Mouse (Mus musculus): ENCODE results near the gene Gm28557. TPM values are rescaled to one million over a fixed set of nuclear protein-coding genes. Genes with fewer than 3 reads are reported as not detected.
"Not testable (repeated sequence)": the region's sequence is repeated elsewhere in the genome, so short reads cannot be mapped to it uniquely, and the experiment has no call there.

Gm28557 gene
- 2.9 and 3.9 TPM in 2 replicates for polyA plus RNA-seq (2012; rRNA removed)

GRCm38 (mm10) chr13:67108194-67108820 lies at the start of gene Gm28557:
Gene Gm28557, minus strand, starts transcription at chr13:67108604.
- DNase-seq (ENCODE audit: low read depth): peak; percentile 99

GRCm38 (mm10) chr13:67128038-67128721 lies 19.8 kb upstream of the Gm28557 start:
- DNase-seq (ENCODE audit: low read depth): peak; percentile 42

- not testable (repeated sequence) for DNase-seq (ENCODE audit: low read depth)
Measured at GRCm38 (mm10) chr13:67127507-67127906, 19.1 kb upstream of the Gm28557 start.

- no peak for DNase-seq (ENCODE audit: low read depth)
Measured at GRCm38 (mm10) chr13:67124460-67124859, 16.1 kb upstream of the Gm28557 start.

GRCm38 (mm10) chr13:67121360-67121759 lies 13.0 kb upstream of the Gm28557 start, which contains the start of gene Zfp759:
Gene Zfp759, plus strand, starts transcription at chr13:67121660.
- DNase-seq (ENCODE audit: low read depth): not testable (repeated sequence)

- not testable (repeated sequence) for DNase-seq (ENCODE audit: low read depth)
Measured at GRCm38 (mm10) chr13:67116163-67116562, 7.8 kb upstream of the Gm28557 start, which contains the start of gene Rslcan18. Gene Rslcan18, minus strand, starts transcription at chr13:67116263.

- no peak for DNase-seq (ENCODE audit: low read depth)
Measured at GRCm38 (mm10) chr13:67113287-67113686, 4.9 kb upstream of the Gm28557 start.

- DNase-seq (ENCODE audit: low read depth): no peak
Measured at GRCm38 (mm10) chr13:67112096-67112495, 3.7 kb upstream of the Gm28557 start.

- no peak for DNase-seq (ENCODE audit: low read depth)
Measured at GRCm38 (mm10) chr13:67108821-67109206, 410 bp upstream of the Gm28557 start.

- DNase-seq (ENCODE audit: low read depth): no peak
Measured at GRCm38 (mm10) chr13:67107681-67108080, 723 bp downstream of the Gm28557 start.

- no peak for DNase-seq (ENCODE audit: low read depth)
Measured at GRCm38 (mm10) chr13:67097876-67098275, 10.5 kb downstream of the Gm28557 start, which contains the start of gene Zfp708. Gene Zfp708, minus strand, starts transcription at chr13:67097976.

- no peak for DNase-seq (ENCODE audit: low read depth)
Measured at GRCm38 (mm10) chr13:67090154-67090553, 18.2 kb downstream of the Gm28557 start.

GRCm38 (mm10) chr13:67081946-67082345 lies 26.5 kb downstream of the Gm28557 start:
- no peak for DNase-seq (ENCODE audit: low read depth)

GRCm38 (mm10) chr13:67081142-67081713 lies 27.2 kb downstream of the Gm28557 start:
- DNase-seq (ENCODE audit: low read depth): peak; percentile 49

GRCm38 (mm10) chr13:67077244-67077643 lies 31.2 kb downstream of the Gm28557 start:
- DNase-seq (ENCODE audit: low read depth): peak; percentile 83

- no peak for DNase-seq (ENCODE audit: low read depth)
Measured at GRCm38 (mm10) chr13:67072786-67073185, 35.6 kb downstream of the Gm28557 start.

GRCm38 (mm10) chr13:67065386-67065785 lies 43.0 kb downstream of the Gm28557 start:
- peak; percentile 94 for DNase-seq (ENCODE audit: low read depth)

GRCm38 (mm10) chr13:67062427-67062826 lies 46.0 kb downstream of the Gm28557 start:
- DNase-seq (ENCODE audit: low read depth): no peak

- DNase-seq (ENCODE audit: low read depth): peak; percentile 83
Measured at GRCm38 (mm10) chr13:67060786-67061358, 47.5 kb downstream of the Gm28557 start, which contains the start of gene Zfp712. Gene Zfp712, minus strand, starts transcription at chr13:67061170.

- DNase-seq (ENCODE audit: low read depth): no peak
Measured at GRCm38 (mm10) chr13:67060161-67060785, 48.1 kb downstream of the Gm28557 start.

All from gonadal fat pad, adult 2 months (tissue).